Mouse (Mus musculus): ENCODE data around the gene Plbd2. TPM values are rescaled to one million over a fixed set of nuclear protein-coding genes. Genes with fewer than 3 reads are reported as not detected.

Plbd2 gene
- polyA plus RNA-seq, 1 experiment from 2014 or later, result 33.9 TPM

GRCm38 (mm10) chr5:120437986-120438385 is 65.4 kb downstream of the Plbd2 start:
- DNase-seq (ENCODE audit: low spot score), result no peak

- DNase-seq (ENCODE audit: low spot score), result no peak
These were observed 65.9 kb downstream of the Plbd2 start for GRCm38 (mm10) chr5:120437539-120437938.

- DNase-seq (ENCODE audit: low spot score), result no peak
These were observed 66.4 kb downstream of the Plbd2 start for GRCm38 (mm10) chr5:120436885-120437495.

- no peak for DNase-seq (ENCODE audit: low spot score)
These were observed 67.5 kb downstream of the Plbd2 start for GRCm38 (mm10) chr5:120435731-120436501.

GRCm38 (mm10) chr5:120435006-120435681 is 68.3 kb downstream of the Plbd2 start:
- no peak for DNase-seq (ENCODE audit: low spot score)

GRCm38 (mm10) chr5:120434231-120434735 is 69.1 kb downstream of the Plbd2 start:
- no peak for DNase-seq (ENCODE audit: low spot score)

Other genes with a start within 250 kb of the Plbd2 start
- gene Lhx5, start 71.9 kb downstream of the Plbd2 start, polyA plus RNA-seq (2015; fragmentation: Nextera tagmentation; extraction: Ambion mirVana), result 0.05 TPM in 1 of 2 replicates, not detected in the other
- gene Sdsl, start 30.8 kb downstream of the Plbd2 start, polyA plus RNA-seq (2015; fragmentation: Nextera tagmentation; extraction: Ambion mirVana), result 1.2 and 1.3 TPM in 2 replicates
- 0.14 and 0.24 TPM in 2 replicates for gene Sds, start 27.1 kb downstream of the Plbd2 start, polyA plus RNA-seq (2015; fragmentation: Nextera tagmentation; extraction: Ambion mirVana)
- gene Slc8b1, start 7.5 kb upstream of the Plbd2 start, polyA plus RNA-seq (2015; fragmentation: Nextera tagmentation; extraction: Ambion mirVana), result 4.6 and 5.0 TPM in 2 replicates
- 33.3 and 48.6 TPM in 2 replicates for gene Tpcn1, start 85.0 kb upstream of the Plbd2 start, polyA plus RNA-seq (2015; fragmentation: Nextera tagmentation; extraction: Ambion mirVana)
- 1.5 and 1.7 TPM in 2 replicates for gene Iqcd, start 85.4 kb upstream of the Plbd2 start, polyA plus RNA-seq (2015; fragmentation: Nextera tagmentation; extraction: Ambion mirVana)
- 10.7 TPM in 2 replicates for gene Rita1, start 109.0 kb upstream of the Plbd2 start, polyA plus RNA-seq (2015; fragmentation: Nextera tagmentation; extraction: Ambion mirVana)
- 106 and 108 TPM in 2 replicates for gene Ddx54, start 109.1 kb upstream of the Plbd2 start, polyA plus RNA-seq (2015; fragmentation: Nextera tagmentation; extraction: Ambion mirVana)
- 0.23 and 0.30 TPM in 2 replicates for gene Cfap73, start 130.6 kb upstream of the Plbd2 start, polyA plus RNA-seq (2015; fragmentation: Nextera tagmentation; extraction: Ambion mirVana)
- 11.4 and 11.8 TPM in 2 replicates for gene Rasal1, start 145.2 kb upstream of the Plbd2 start, polyA plus RNA-seq (2015; fragmentation: Nextera tagmentation; extraction: Ambion mirVana)
- 43.4 and 43.7 TPM in 2 replicates for gene Dtx1, start 208.3 kb upstream of the Plbd2 start, polyA plus RNA-seq (2015; fragmentation: Nextera tagmentation; extraction: Ambion mirVana)
- 0.62 and 0.86 TPM in 2 replicates for gene Oas2, start 246.2 kb upstream of the Plbd2 start, polyA plus RNA-seq (2015; fragmentation: Nextera tagmentation; extraction: Ambion mirVana)